Mouse (Mus musculus) kidney, adult 2 months (tissue): ENCODE results near the gene Tmem218. TPM values are rescaled to one million over a fixed set of nuclear protein-coding genes. Genes with fewer than 3 reads are reported as not detected.

Source experiments
- DNase-seq: peaks from one replicate; pipeline ENCODE4 v3.0.0; 2021
- H3K27ac ChIP-seq: fragments of 200-500 bp; 2 replicates; pipeline ENCODE4 v1.5.1; 2012; ENCODE audit warnings: low read depth, low read length, control low read depth, inconsistent platforms; ENCODE audit not compliant: insufficient read depth
- H3K27me3 ChIP-seq: fragments of 200-500 bp; replicated peaks from 2 replicates; pipeline ENCODE4 v1.6.1; 2012; ENCODE audit warnings: mild to moderate bottlenecking, moderate library complexity, low read length, inconsistent platforms; ENCODE audit not compliant: control insufficient read depth, insufficient read depth
- H3K36me3 ChIP-seq: fragments of 200-500 bp; 2 replicates; pipeline ENCODE4 v1.6.1; 2012; ENCODE audit warnings: mild to moderate bottlenecking, moderate library complexity, low read length, inconsistent platforms; ENCODE audit not compliant: control insufficient read depth, insufficient read depth
- H3K4me1 ChIP-seq: fragments of 200-500 bp; 2 replicates; pipeline ENCODE4 v1.6.1; 2011; ENCODE audit warnings: low read length; ENCODE audit not compliant: control insufficient read depth, insufficient read depth
- H3K4me3 ChIP-seq: fragments of 200-500 bp; 2 replicates; pipeline ENCODE4 v1.5.1; 2011; ENCODE audit warnings: mild to moderate bottlenecking, low read depth, low read length, control low read depth; ENCODE audit not compliant: insufficient read depth
- CTCF ChIP-seq: fragments of 200-500 bp; conservative IDR thresholded peaks from 2 replicates; pipeline ENCODE4 v1.5.1; 2011; ENCODE audit warnings: low read depth, mild to moderate bottlenecking, control low read depth, low read length, moderate library complexity, mixed read lengths; ENCODE audit not compliant: insufficient read depth, insufficient read length
- POLR2A ChIP-seq: fragments of 200-500 bp; IDR thresholded peaks from one replicate; pipeline ENCODE4 v1.6.1; 2011; ENCODE audit warnings: low read depth, low read length, control low read depth
- WGBS: fragments of 180-500 bp; shearing (Covaris S2); methylation state at CpG from one replicate; pipeline ENCODE4 v1.1.7; 2018; 5-methylcytosine and 5-hydroxymethylcytosine counted together
- polyA plus RNA-seq: library from polyadenylated mRNA; depleted of rRNA; stranded (reverse); fragments of >200 nt; gene quantifications from 2 replicates; pipeline ENCODE4 v1.2.3, GENCODE M21; 2012

Tmem218 gene
- polyA plus RNA-seq, 1 experiment = 4.2 TPM

GRCm38 (mm10) chr9:37203884-37204283 is 4.1 kb upstream of the Tmem218 start:
- no peak overlapping the region for H3K4me3 ChIP-seq
- TF ChIP-seq CTCF = no peak
- TF ChIP-seq POLR2A = no peak
- no peaks in the 10 kb centered on the region for H3K4me1 ChIP-seq
- H3K27ac ChIP-seq = no peak overlapping the region
- DNase-seq = peak; percentile 79
- no peaks in the 10 kb centered on the region for H3K36me3 ChIP-seq
- no peaks in the 10 kb centered on the region for H3K27me3 ChIP-seq
- WGBS = 21% methylated on average over 5 of the region's 5 CpGs

GRCm38 (mm10) chr9:37213060-37213738 is 5.2 kb downstream of the Tmem218 start:
- H3K4me1 ChIP-seq = no peaks in the 10 kb centered on the region
- H3K27ac ChIP-seq = no peak overlapping the region
- 82% methylated on average over 13 of the region's 13 CpGs for WGBS
- no peak overlapping the region for H3K4me3 ChIP-seq
- no peaks in the 10 kb centered on the region for H3K27me3 ChIP-seq
- no peaks in the 10 kb centered on the region for H3K36me3 ChIP-seq
- TF ChIP-seq POLR2A (no peak), CTCF (no peak)
- no peak for DNase-seq

GRCm38 (mm10) chr9:37214327-37215060 is 6.5 kb downstream of the Tmem218 start:
- no peaks in the 10 kb centered on the region for H3K4me1 ChIP-seq
- H3K36me3 ChIP-seq = no peaks in the 10 kb centered on the region
- WGBS = 67% methylated on average over 9 of the region's 9 CpGs
- H3K4me3 ChIP-seq = no peak overlapping the region
- H3K27me3 ChIP-seq = no peaks in the 10 kb centered on the region
- no peak overlapping the region for H3K27ac ChIP-seq
- no peak for TF ChIP-seq CTCF
- no peak for TF ChIP-seq POLR2A
- peak; percentile 24 for DNase-seq

- H3K4me3 ChIP-seq = no peak overlapping the region
- no peak for TF ChIP-seq CTCF
- no peak for TF ChIP-seq POLR2A
- no peaks in the 10 kb centered on the region for H3K4me1 ChIP-seq
- DNase-seq = no peak
- H3K27me3 ChIP-seq = no peaks in the 10 kb centered on the region
- no peak overlapping the region for H3K27ac ChIP-seq
- 72% methylated on average over 8 of the region's 8 CpGs for WGBS
- no peaks in the 10 kb centered on the region for H3K36me3 ChIP-seq
These were observed 12.7 kb downstream of the Tmem218 start for GRCm38 (mm10) chr9:37220755-37221154.

GRCm38 (mm10) chr9:37225581-37225980 is 17.6 kb downstream of the Tmem218 start:
- Histone ChIP-seq H3K4me3 (no peak overlapping the region), H3K4me1 (no peaks in the 10 kb centered on the region), H3K36me3 (no peaks in the 10 kb centered on the region), H3K27ac (no peak overlapping the region), H3K27me3 (no peaks in the 10 kb centered on the region)
- TF ChIP-seq POLR2A = no peak
- TF ChIP-seq CTCF = no peak
- 85% methylated on average over 1 of the region's 1 CpGs for WGBS
- no peak for DNase-seq

- TF ChIP-seq POLR2A (no peak), CTCF (peak; percentile 96)
- Histone ChIP-seq H3K4me3 (no peak overlapping the region), H3K36me3 (no peaks in the 10 kb centered on the region), H3K4me1 (no peaks in the 10 kb centered on the region), H3K27me3 (no peaks in the 10 kb centered on the region), H3K27ac (no peak overlapping the region)
- whole genome bisulfite sequencing = 0% methylated on average over 1 of the region's 1 CpGs
- DNase-seq = peak; percentile 72
These were observed 21.9 kb downstream of the Tmem218 start for GRCm38 (mm10) chr9:37229880-37230325.

- Histone ChIP-seq H3K27ac (no peak overlapping the region), H3K27me3 (no peaks in the 10 kb centered on the region), H3K4me3 (no peak overlapping the region), H3K36me3 (no peaks in the 10 kb centered on the region), H3K4me1 (no peaks in the 10 kb centered on the region)
- DNase-seq = no peak
- no peak for TF ChIP-seq POLR2A
- TF ChIP-seq CTCF = no peak
- WGBS = 92% methylated on average over 9 of the region's 9 CpGs
These were observed 22.6 kb downstream of the Tmem218 start for GRCm38 (mm10) chr9:37230486-37231195.
